Mouse (Mus musculus) limb, embryonic 14.5 days (tissue): ENCODE results near the gene Themis2. TPM values are rescaled to one million over a fixed set of nuclear protein-coding genes. Genes with fewer than 3 reads are reported as not detected.

Source experiments
- ATAC-seq: fragments of 200-750 bp; cut with Nextera tagmentation; 2 replicates; pipeline ENCODE4 v1.8.0; 2017; ENCODE audit warnings: low read depth, moderate number of reproducible peaks, moderate TSS enrichment; ENCODE audit not compliant: low FRiP score
- DNase-seq: peaks from one replicate; pipeline ENCODE4 v3.0.0-alpha.2; 2015; ENCODE audit warnings: low spot score
- H3K27ac ChIP-seq: fragments of 300-500 bp; sonication (generic); replicated peaks from 2 replicates; pipeline ENCODE4 v1.5.1; 2014; ENCODE audit warnings: low read depth, mild to moderate bottlenecking, low read length, moderate library complexity, mixed read lengths
- H3K27me3 ChIP-seq: fragments of 300-500 bp; sonication (generic); 2 replicates; pipeline ENCODE4 v1.6.1; 2014; ENCODE audit warnings: low read length, mixed read lengths; ENCODE audit not compliant: control insufficient read depth, insufficient read depth
- H3K36me3 ChIP-seq: fragments of 300-500 bp; sonication (generic); 2 replicates; pipeline ENCODE4 v1.6.1; 2014; ENCODE audit warnings: mild to moderate bottlenecking, low read length, moderate library complexity, mixed read lengths; ENCODE audit not compliant: control insufficient read depth, insufficient read depth
- H3K4me1 ChIP-seq: fragments of 300-500 bp; sonication (generic); 2 replicates; pipeline ENCODE4 v1.6.1; 2014; ENCODE audit warnings: antibody characterized with exemption, low read length, mixed read lengths; ENCODE audit not compliant: control insufficient read depth, insufficient read depth
- H3K4me2 ChIP-seq: fragments of 300-500 bp; sonication (generic); replicated peaks from 2 replicates; pipeline ENCODE4 v1.6.1; 2014; ENCODE audit warnings: low read depth, mild to moderate bottlenecking, low read length, moderate library complexity; ENCODE audit not compliant: severe bottlenecking
- H3K4me3 ChIP-seq: fragments of 300-500 bp; sonication (generic); replicated peaks from 2 replicates; pipeline ENCODE4 v1.5.1; 2014; ENCODE audit warnings: low read length
- H3K9ac ChIP-seq: fragments of 300-500 bp; sonication (generic); 2 replicates; pipeline ENCODE4 v1.6.1; 2014; ENCODE audit warnings: mild to moderate bottlenecking, low read depth, low read length, moderate library complexity; ENCODE audit not compliant: severe bottlenecking
- H3K9me3 ChIP-seq: fragments of 300-500 bp; sonication (generic); 2 replicates; pipeline ENCODE4 v1.6.1; 2016; ENCODE audit warnings: low read length; ENCODE audit not compliant: control insufficient read depth
- POLR2A ChIP-seq: fragments of 200-500 bp; IDR thresholded peaks from 2 replicates; pipeline ENCODE4 v1.8.0; 2012; ENCODE audit warnings: inconsistent platforms, mild to moderate bottlenecking, moderate library complexity, borderline replicate concordance; ENCODE audit not compliant: insufficient read depth, insufficient read length; ENCODE audit errors: extremely low read depth
- WGBS: fragments of 180-500 bp; shearing (Covaris S2); extraction: QIAGEN DNeasy Blood & Tissue Kit; methylation state at CpG from one replicate; pipeline ENCODE4 v1.1.7; 2014; 5-methylcytosine and 5-hydroxymethylcytosine counted together
- polyA plus RNA-seq, 2 experiments: library from polyadenylated mRNA; depleted of rRNA in 1 of 2; stranded (reverse) in 1 of 2; unstranded in 1 of 2; fragments of >200 nt; fragmentation: Nextera tagmentation in 1 of 2; extraction: Ambion mirVana in 1 of 2; gene quantifications; 2 replicates each; pipeline versions ENCODE4 v1.2.1 to v1.2.3; 2012 to 2014

The Themis2 gene
- polyA plus RNA-seq, 2 experiments, result 1.9 to 2.1 TPM

GRCm38 (mm10) chr4:132807771-132808641 lies 11.8 kb upstream of the Themis2 start:
- ATAC-seq, result no peak
- DNase-seq, result no peak
- Histone ChIP-seq H3K4me2 (no peak overlapping the region), H3K9me3 (no peaks in the 10 kb centered on the region; the same call in 1 of the 2 replicates), H3K36me3 (no peaks in the 10 kb centered on the region), H3K9ac (no peak overlapping the region), H3K4me3 (no peak overlapping the region), H3K4me1 (no peaks in the 10 kb centered on the region), H3K27me3 (no peaks in the 10 kb centered on the region), H3K27ac (no peak overlapping the region)
- 71% methylated on average over 5 of the region's 5 CpGs for WGBS
- no peak for TF ChIP-seq POLR2A

GRCm38 (mm10) chr4:132806620-132807191 lies 10.5 kb upstream of the Themis2 start:
- ATAC-seq, result no peak
- Histone ChIP-seq H3K9ac (no peak overlapping the region), H3K27me3 (no peaks in the 10 kb centered on the region)

GRCm38 (mm10) chr4:132805599-132806197 lies 9.5 kb upstream of the Themis2 start:
- DNase-seq, result no peak
- H3K36me3 ChIP-seq, result no peaks in the 10 kb centered on the region
- no peak overlapping the region for H3K9ac ChIP-seq
- 84% methylated on average over 12 of the region's 12 CpGs for WGBS
- H3K4me3 ChIP-seq, result no peak overlapping the region
- H3K27me3 ChIP-seq, result no peaks in the 10 kb centered on the region
- no peak overlapping the region for H3K27ac ChIP-seq
- no peak for TF ChIP-seq POLR2A
- ATAC-seq, result no peak
- H3K4me2 ChIP-seq, result no peak overlapping the region
- H3K4me1 ChIP-seq, result no peaks in the 10 kb centered on the region
- no peaks in the 10 kb centered on the region for H3K9me3 ChIP-seq

More at GRCm38 (mm10) chr4:132806620-132807191, 10.5 kb upstream of the Themis2 start:
- Histone ChIP-seq H3K4me3 (no peak overlapping the region), H3K4me1 (no peaks in the 10 kb centered on the region), H3K9me3 (no peaks in the 10 kb centered on the region; the same call in 1 of the 2 replicates), H3K36me3 (no peaks in the 10 kb centered on the region), H3K27ac (no peak overlapping the region), H3K4me2 (no peak overlapping the region)
- no peak for DNase-seq
- 84% methylated on average over 7 of the region's 7 CpGs for WGBS
- TF ChIP-seq POLR2A, result no peak

GRCm38 (mm10) chr4:132805146-132805545 lies 9.0 kb upstream of the Themis2 start:
- H3K27me3 ChIP-seq, result no peaks in the 10 kb centered on the region
- no peak overlapping the region for H3K4me3 ChIP-seq
- no peak overlapping the region for H3K4me2 ChIP-seq
- no peak for TF ChIP-seq POLR2A
- no peaks in the 10 kb centered on the region for H3K9me3 ChIP-seq
- no peaks in the 10 kb centered on the region for H3K36me3 ChIP-seq
- no peak for DNase-seq
- no peaks in the 10 kb centered on the region for H3K4me1 ChIP-seq
- no peak for ATAC-seq
- WGBS, result 89% methylated on average over 5 of the region's 5 CpGs
- no peak overlapping the region for H3K27ac ChIP-seq
- H3K9ac ChIP-seq, result no peak overlapping the region

DNA sequence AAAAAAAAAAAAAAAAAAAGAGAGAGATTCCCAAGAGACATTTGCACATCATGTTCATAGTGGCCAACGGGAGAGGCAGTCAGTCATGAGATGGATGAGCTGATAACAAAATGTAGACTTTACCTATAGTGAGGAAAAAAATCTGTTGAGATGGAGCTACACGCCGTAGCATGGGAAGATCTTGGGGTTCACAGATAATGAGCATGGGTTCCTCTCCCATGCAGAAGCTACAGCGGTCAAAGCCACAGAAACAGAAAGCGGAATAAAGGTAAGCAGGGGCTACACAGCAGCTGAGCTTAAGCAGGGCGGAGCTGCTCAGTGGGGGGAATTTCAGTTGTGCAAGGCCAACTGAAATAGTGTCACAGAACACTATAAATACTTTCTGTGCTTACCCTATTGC lies 8.1 kb upstream of the Themis2 start:
- no peak for ATAC-seq
- Histone ChIP-seq H3K36me3 (no peaks in the 10 kb centered on the region), H3K27me3 (no peaks in the 10 kb centered on the region), H3K27ac (no peak overlapping the region), H3K4me1 (no peaks in the 10 kb centered on the region), H3K4me3 (no peak overlapping the region), H3K9me3 (no peaks in the 10 kb centered on the region), H3K4me2 (no peak overlapping the region), H3K9ac (no peak overlapping the region)
- 86% methylated on average over 6 of the region's 6 CpGs for WGBS
- DNase-seq, result no peak
- no peak for TF ChIP-seq POLR2A
